Mouse (Mus musculus) limb, embryonic 12.5 days (tissue): ENCODE measurements around the gene Coq8b. TPM values are rescaled to one million over a fixed set of nuclear protein-coding genes. Genes with fewer than 3 reads are reported as not detected.

Experiments used
- ATAC-seq: fragments of 200-750 bp; cut with Nextera tagmentation; 2 replicates; pipeline ENCODE4 v1.8.0; 2017; ENCODE audit warnings: low read depth, moderate TSS enrichment; ENCODE audit not compliant: insufficient number of reproducible peaks, insufficient read depth, low FRiP score, low TSS enrichment
- H3K27ac ChIP-seq: fragments of 300-500 bp; sonication (generic); 2 replicates; pipeline ENCODE4 v1.5.1; 2016; ENCODE audit warnings: mild to moderate bottlenecking, moderate library complexity
- H3K27me3 ChIP-seq: fragments of 300-500 bp; sonication (generic); 2 replicates; pipeline ENCODE4 v1.6.1; 2016; ENCODE audit warnings: mild to moderate bottlenecking, moderate library complexity
- H3K36me3 ChIP-seq: fragments of 300-500 bp; sonication (generic); 2 replicates; pipeline ENCODE4 v1.6.1; 2016; ENCODE audit warnings: mild to moderate bottlenecking, moderate library complexity
- H3K4me1 ChIP-seq: fragments of 300-500 bp; sonication (generic); replicated peaks from 2 replicates; pipeline ENCODE4 v1.6.1; 2016
- H3K4me2 ChIP-seq: fragments of 300-500 bp; sonication (generic); 2 replicates; pipeline ENCODE4 v1.6.1; 2016; ENCODE audit warnings: mild to moderate bottlenecking, moderate library complexity
- H3K4me3 ChIP-seq: fragments of 300-500 bp; sonication (generic); replicated peaks from 2 replicates; pipeline ENCODE4 v1.5.1; 2016; ENCODE audit warnings: mild to moderate bottlenecking
- H3K9ac ChIP-seq: fragments of 300-500 bp; sonication (generic); replicated peaks from 2 replicates; pipeline ENCODE4 v1.6.1; 2016; ENCODE audit warnings: mild to moderate bottlenecking, moderate library complexity
- H3K9me3 ChIP-seq: fragments of 300-500 bp; sonication (generic); 2 replicates; pipeline ENCODE4 v1.6.1; 2016; ENCODE audit warnings: mild to moderate bottlenecking, moderate library complexity
- WGBS: fragments of 180-500 bp; shearing (Covaris S2); methylation state at CpG from one replicate; pipeline ENCODE4 v1.1.7; 2016; 5-methylcytosine and 5-hydroxymethylcytosine counted together
- polyA plus RNA-seq: library from polyadenylated mRNA; unstranded; fragments of >200 nt; fragmentation: Nextera tagmentation; extraction: Ambion mirVana; gene quantifications from 2 replicates; pipeline ENCODE4 v1.2.1, GENCODE M21; 2016

The Coq8b gene
- polyA plus RNA-seq, 1 experiment from 2014 or later, result 15.7 TPM

- peaks cover 18% of the 10 kb centered on the region for H3K36me3 ChIP-seq
- H3K27me3 ChIP-seq, result no peaks in the 10 kb centered on the region
- WGBS, result 17% methylated on average over 27 of the region's 27 CpGs
- H3K4me2 ChIP-seq, result peak overlapping the region; percentile 77
- H3K9ac ChIP-seq, result no peak overlapping the region
- no peak for ATAC-seq
- H3K4me3 ChIP-seq, result peak overlapping the region; percentile 91
- peak overlapping the region; percentile 53; the same call in 1 of the 2 replicates for H3K27ac ChIP-seq
- H3K9me3 ChIP-seq, result no peaks in the 10 kb centered on the region
- H3K4me1 ChIP-seq, result peaks cover 35% of the 10 kb centered on the region
Observed at GRCm38 (mm10) chr7:27257046-27257851, 24.4 kb downstream of the Coq8b start.

GRCm38 (mm10) chr7:27257852-27258204 is 25.0 kb downstream of the Coq8b start:
- peak overlapping the region; percentile 77 for H3K4me2 ChIP-seq
- H3K36me3 ChIP-seq, result peaks cover 18% of the 10 kb centered on the region
- no peaks in the 10 kb centered on the region for H3K27me3 ChIP-seq
- H3K9me3 ChIP-seq, result no peaks in the 10 kb centered on the region
- peaks cover 35% of the 10 kb centered on the region for H3K4me1 ChIP-seq
- 0 out of 2 replicates have a peak, but pooled peaks have one; percentile 4 for ATAC-seq
- H3K27ac ChIP-seq, result peak overlapping the region; percentile 57
- H3K9ac ChIP-seq, result no peak overlapping the region
- 2% methylated on average over 5 of the region's 6 CpGs for WGBS
- H3K4me3 ChIP-seq, result peak overlapping the region; percentile 91

- ATAC-seq, result peak; percentile 82
- H3K9ac ChIP-seq, result peak within 1 kb of the TSS; percentile 90
- H3K9me3 ChIP-seq, result no peaks in the 10 kb centered on the region
- peaks cover 21% of the 10 kb centered on the region for H3K36me3 ChIP-seq
- WGBS, result 1% methylated on average over 47 of the region's 47 CpGs
- no peaks in the 10 kb centered on the region for H3K27me3 ChIP-seq
- H3K27ac ChIP-seq, result peak within 1 kb of the TSS; percentile 89
- peak within 1 kb of the TSS; percentile 77 for H3K4me2 ChIP-seq
- H3K4me3 ChIP-seq, result peak within 1 kb of the TSS; percentile 91
- H3K4me1 ChIP-seq, result peaks cover 35% of the 10 kb centered on the region
Observed at GRCm38 (mm10) chr7:27258205-27258899, 25.5 kb downstream of the Coq8b start, which contains the start of gene Numbl. Gene Numbl (plus strand): TSS chr7:27258433.

GRCm38 (mm10) chr7:27259271-27259721 is 26.5 kb downstream of the Coq8b start:
- 5% methylated on average over 9 of the region's 9 CpGs for WGBS
- peak overlapping the region; percentile 89; the same call in 1 of the 2 replicates for H3K27ac ChIP-seq
- ATAC-seq, result no peak; the same call in 1 of the 2 replicates
- H3K4me3 ChIP-seq, result peak overlapping the region; percentile 91
- H3K4me2 ChIP-seq, result peak overlapping the region; percentile 77
- no peaks in the 10 kb centered on the region for H3K9me3 ChIP-seq
- no peaks in the 10 kb centered on the region for H3K27me3 ChIP-seq
- H3K9ac ChIP-seq, result peak overlapping the region; percentile 90
- H3K4me1 ChIP-seq, result peaks cover 35% of the 10 kb centered on the region
- peaks cover 30% of the 10 kb centered on the region for H3K36me3 ChIP-seq

- peak overlapping the region; percentile 89; the same call in 1 of the 2 replicates for H3K27ac ChIP-seq
- H3K36me3 ChIP-seq, result peaks cover 34% of the 10 kb centered on the region
- H3K9ac ChIP-seq, result peak overlapping the region; percentile 90
- ATAC-seq, result no peak
- 48% methylated on average over 5 of the region's 5 CpGs for WGBS
- peaks cover 35% of the 10 kb centered on the region for H3K4me1 ChIP-seq
- peak overlapping the region; percentile 77 for H3K4me2 ChIP-seq
- peak overlapping the region; percentile 91 for H3K4me3 ChIP-seq
- H3K27me3 ChIP-seq, result no peaks in the 10 kb centered on the region
- no peaks in the 10 kb centered on the region for H3K9me3 ChIP-seq
Observed at GRCm38 (mm10) chr7:27259771-27260170, 26.9 kb downstream of the Coq8b start.

- no peak overlapping the region for H3K4me3 ChIP-seq
- H3K9ac ChIP-seq, result peak overlapping the region; percentile 18; the same call in 1 of the 2 replicates
Observed at GRCm38 (mm10) chr7:27260856-27261255, 28.0 kb downstream of the Coq8b start.

GRCm38 (mm10) chr7:27261888-27262287 is 29.1 kb downstream of the Coq8b start:
- Histone ChIP-seq H3K9me3 (no peaks in the 10 kb centered on the region), H3K27ac (no peak overlapping the region), H3K9ac (no peak overlapping the region), H3K4me1 (peaks cover 31% of the 10 kb centered on the region), H3K4me3 (no peak overlapping the region), H3K27me3 (no peaks in the 10 kb centered on the region), H3K4me2 (no peak overlapping the region), H3K36me3 (peaks cover 50% of the 10 kb centered on the region)
- no peak for ATAC-seq
- WGBS, result 81% methylated on average over 6 of the region's 6 CpGs

More at GRCm38 (mm10) chr7:27260856-27261255, 28.0 kb downstream of the Coq8b start:
- WGBS, result 92% methylated on average over 7 of the region's 7 CpGs
- Histone ChIP-seq H3K27ac (no peak overlapping the region), H3K27me3 (no peaks in the 10 kb centered on the region), H3K4me2 (no peak overlapping the region), H3K4me1 (peaks cover 35% of the 10 kb centered on the region), H3K9me3 (no peaks in the 10 kb centered on the region), H3K36me3 (peaks cover 40% of the 10 kb centered on the region)
- no peak for ATAC-seq

GRCm38 (mm10) chr7:27264761-27265160 is 31.9 kb downstream of the Coq8b start:
- no peaks in the 10 kb centered on the region for H3K27me3 ChIP-seq
- no peaks in the 10 kb centered on the region; the same call in 1 of the 2 replicates for H3K9me3 ChIP-seq
- peaks cover 79% of the 10 kb centered on the region for H3K36me3 ChIP-seq
- peaks cover 11% of the 10 kb centered on the region for H3K4me1 ChIP-seq
- no peak overlapping the region for H3K4me3 ChIP-seq
- no peak for ATAC-seq
- H3K4me2 ChIP-seq, result no peak overlapping the region
- 83% methylated on average over 12 of the region's 12 CpGs for WGBS
- H3K9ac ChIP-seq, result no peak overlapping the region
- no peak overlapping the region for H3K27ac ChIP-seq

GRCm38 (mm10) chr7:27266515-27267128 is 33.8 kb downstream of the Coq8b start:
- ATAC-seq, result no peak
- no peak overlapping the region for H3K27ac ChIP-seq
- H3K27me3 ChIP-seq, result no peaks in the 10 kb centered on the region
- 64% methylated on average over 20 of the region's 20 CpGs for WGBS
- H3K36me3 ChIP-seq, result peaks cover 97% of the 10 kb centered on the region
- H3K4me3 ChIP-seq, result no peak overlapping the region
- no peaks in the 10 kb centered on the region for H3K4me1 ChIP-seq
- H3K4me2 ChIP-seq, result no peak overlapping the region
- no peak overlapping the region for H3K9ac ChIP-seq
- H3K9me3 ChIP-seq, result no peaks in the 10 kb centered on the region; the same call in 1 of the 2 replicates

GRCm38 (mm10) chr7:27271423-27271822 is 38.6 kb downstream of the Coq8b start:
- no peak overlapping the region for H3K4me2 ChIP-seq
- no peaks in the 10 kb centered on the region for H3K4me1 ChIP-seq
- no peaks in the 10 kb centered on the region; the same call in 1 of the 2 replicates for H3K9me3 ChIP-seq
- H3K27ac ChIP-seq, result no peak overlapping the region
- peaks cover 90% of the 10 kb centered on the region for H3K36me3 ChIP-seq
- 88% methylated on average over 8 of the region's 8 CpGs for WGBS
- no peak overlapping the region for H3K4me3 ChIP-seq
- H3K27me3 ChIP-seq, result no peaks in the 10 kb centered on the region
- no peak overlapping the region for H3K9ac ChIP-seq
- ATAC-seq, result no peak
